Comparison of ENCODE assay signal across 7 mouse cellular contexts in genomic region chr4:107177506-107177905, GRCm38 (mm10). TPM values are rescaled to one million over a fixed set of nuclear protein-coding genes. Genes with fewer than 3 reads are reported as not detected.
DNase-seq lines count a peak whose midpoint lies in the region; ATAC-seq and TF ChIP-seq lines count a peak whose summit lies in the region.

No protein-coding gene starts in this region.

- H3K4me1 ChIP-seq in megakaryocyte, embryonic 14.5 days, result peaks cover 69% of the 10 kb centered on the region
- no peaks in the 10 kb centered on the region; the same call in 1 of the 2 replicates for H3K4me1 ChIP-seq in forebrain, embryonic 11.5 days (replicated peaks; ENCODE audit: control insufficient read depth, insufficient read depth, low read length)
- H3K4me1 ChIP-seq in limb, embryonic 10.5 days, result peaks cover 32% of the 10 kb centered on the region
- H3K4me1 ChIP-seq in small intestine, adult 2 months (ENCODE audit: control insufficient read depth, insufficient read depth, insufficient read length, low read length), result peaks cover 14% of the 10 kb centered on the region; the same call in 1 of the 2 replicates

- ATAC-seq in megakaryocyte, adult 5-6 weeks (ENCODE audit: poor library complexity, severe bottlenecking), result no peak
- ATAC-seq in forebrain, embryonic 11.5 days (replicated peaks; ENCODE audit: low FRiP score), result no peak

- no peak for DNase-seq in forebrain, embryonic 11.5 days (ENCODE audit: low spot score)
- no peak for DNase-seq in limb, embryonic 10.5 days (ENCODE audit: low spot score)
- no peak for DNase-seq in urinary bladder, postnatal 14 days (ENCODE audit: low spot score)
- no peak for DNase-seq in yolk sac, embryonic 10.5 days (ENCODE audit: low spot score)

- peaks cover 41% of the 10 kb centered on the region for H3K36me3 ChIP-seq in megakaryocyte, embryonic 14.5 days (replicated peaks; ENCODE audit: low read length)
- peaks cover 4% of the 10 kb centered on the region; the same call in 1 of the 2 replicates for H3K36me3 ChIP-seq in forebrain, embryonic 11.5 days (ENCODE audit: control insufficient read depth, insufficient read depth, low read length)
- peaks cover 37% of the 10 kb centered on the region for H3K36me3 ChIP-seq in limb, embryonic 10.5 days
- H3K36me3 ChIP-seq in small intestine, adult 2 months (ENCODE audit: control insufficient read depth, insufficient read depth, low read length), result peaks cover 16% of the 10 kb centered on the region

- WGBS in forebrain, embryonic 11.5 days, result 53% methylated on average over 11 of the region's 11 CpGs
- 54% methylated on average over 11 of the region's 11 CpGs for WGBS in limb, embryonic 10.5 days
- WGBS in small intestine, adult 2 months, result 7% methylated on average over 11 of the region's 11 CpGs

- no peaks in the 10 kb centered on the region for H3K27me3 ChIP-seq in megakaryocyte, embryonic 14.5 days (replicated peaks)
- H3K27me3 ChIP-seq in forebrain, embryonic 11.5 days (ENCODE audit: control insufficient read depth, insufficient read depth, low read length), result no peaks in the 10 kb centered on the region
- H3K27me3 ChIP-seq in limb, embryonic 10.5 days (ENCODE audit: low read depth, poor library complexity, severe bottlenecking), result no peaks in the 10 kb centered on the region
- H3K27me3 ChIP-seq in small intestine, adult 2 months (ENCODE audit: control insufficient read depth, insufficient read depth, low read length), result no peaks in the 10 kb centered on the region

- no peak for TF ChIP-seq POLR2A in small intestine, adult 2 months (IDR thresholded peaks at IDR 0.05; ENCODE audit: low read depth, low read length)

- H3K4me3 ChIP-seq in megakaryocyte, embryonic 14.5 days (replicated peaks), result peak overlapping the region; percentile 100
- peak overlapping the region; percentile 97 for H3K4me3 ChIP-seq in forebrain, embryonic 11.5 days (ENCODE audit: low read depth, low read length)
- peak overlapping the region; percentile 91 for H3K4me3 ChIP-seq in limb, embryonic 10.5 days
- peak overlapping the region; percentile 88 for H3K4me3 ChIP-seq in small intestine, adult 2 months (ENCODE audit: low read depth, low read length)

- no peaks in the 10 kb centered on the region for H3K9me3 ChIP-seq in megakaryocyte, embryonic 14.5 days
- no peaks in the 10 kb centered on the region for H3K9me3 ChIP-seq in forebrain, embryonic 11.5 days (ENCODE audit: control insufficient read depth, low read length)
- H3K9me3 ChIP-seq in limb, embryonic 10.5 days (replicated peaks), result no peaks in the 10 kb centered on the region

- H3K27ac ChIP-seq in forebrain, embryonic 11.5 days (ENCODE audit: low read depth, low read length), result peak overlapping the region; percentile 96
- H3K27ac ChIP-seq in limb, embryonic 10.5 days, result peak overlapping the region; percentile 94
- H3K27ac ChIP-seq in small intestine, adult 2 months (ENCODE audit: insufficient read depth, low read depth, low read length), result peak overlapping the region; percentile 98; the same call in 1 of the 2 replicates

- TF ChIP-seq CTCF in small intestine, adult 2 months (IDR thresholded peaks at IDR 0.05; ENCODE audit: extremely low read depth, insufficient read length, insufficient replicate concordance, low read depth, low read length), result no peak

- H3K4me2 ChIP-seq in forebrain, embryonic 11.5 days (ENCODE audit: low read depth, low read length, severe bottlenecking), result peak overlapping the region; percentile 55

- peak overlapping the region; percentile 87 for H3K9ac ChIP-seq in forebrain, embryonic 11.5 days (ENCODE audit: low read length)

RNA-seq across cellular contexts. Expression of gene Tmem59, which starts 0.7 kb away (rescaled TPM):
- polyA plus RNA-seq in megakaryocyte, embryonic 14.5 days (2012; ENCODE audit: insufficient read depth, low replicate concordance), result 147 and 205 TPM in 2 replicates
- 288 and 354 TPM in 2 replicates for total RNA-seq in megakaryocyte, adult 5-6 weeks (2015)
- 165 and 181 TPM in 2 replicates for total RNA-seq in megakaryocyte, adult 5-6 weeks (2017)
- 261 and 265 TPM in 2 replicates for polyA plus RNA-seq in forebrain, embryonic 11.5 days (2014; fragmentation: Nextera tagmentation; extraction: Ambion mirVana)
- polyA plus RNA-seq in limb, embryonic 10.5 days (2016; fragmentation: Nextera tagmentation; extraction: Ambion mirVana), result 259 and 274 TPM in 2 replicates
- 92.5 and 222 TPM in 2 replicates for polyA plus RNA-seq in small intestine, adult 2 months (2012; rRNA removed)

RNA-seq across cellular contexts. Expression of gene Tceanc2, which starts 1.4 kb away (rescaled TPM):
- polyA plus RNA-seq in megakaryocyte, embryonic 14.5 days (2012; ENCODE audit: insufficient read depth, low replicate concordance), result 31.3 and 34.2 TPM in 2 replicates
- total RNA-seq in megakaryocyte, adult 5-6 weeks (2015), result 26.5 and 30.8 TPM in 2 replicates
- total RNA-seq in megakaryocyte, adult 5-6 weeks (2017), result 33.3 and 36.7 TPM in 2 replicates
- 21.2 and 26.2 TPM in 2 replicates for polyA plus RNA-seq in forebrain, embryonic 11.5 days (2014; fragmentation: Nextera tagmentation; extraction: Ambion mirVana)
- 22.9 and 30.2 TPM in 2 replicates for polyA plus RNA-seq in limb, embryonic 10.5 days (2016; fragmentation: Nextera tagmentation; extraction: Ambion mirVana)
- polyA plus RNA-seq in small intestine, adult 2 months (2012; rRNA removed), result 0.89 and 4.8 TPM in 2 replicates

RNA-seq across cellular contexts. Expression of gene Ldlrad1, which starts 31.5 kb away (rescaled TPM):
- 0.17 and 1.7 TPM in 2 replicates for polyA plus RNA-seq in megakaryocyte, embryonic 14.5 days (2012; ENCODE audit: insufficient read depth, low replicate concordance)
- total RNA-seq in megakaryocyte, adult 5-6 weeks (2015), result not detected in 2 replicates
- total RNA-seq in megakaryocyte, adult 5-6 weeks (2017), result not detected in 2 replicates
- polyA plus RNA-seq in forebrain, embryonic 11.5 days (2014; fragmentation: Nextera tagmentation; extraction: Ambion mirVana), result not detected in 2 replicates
- polyA plus RNA-seq in limb, embryonic 10.5 days (2016; fragmentation: Nextera tagmentation; extraction: Ambion mirVana), result not detected in 2 replicates
- 0.18 and 1.1 TPM in 2 replicates for polyA plus RNA-seq in small intestine, adult 2 months (2012; rRNA removed)
